Mouse (Mus musculus) G1E (cell line): Measurements from ENCODE around the gene Ppp2r1a. TPM values are rescaled to one million over a fixed set of nuclear protein-coding genes. Genes with fewer than 3 reads are reported as not detected.

ENCODE experiments used
- ATAC-seq: 2 replicates; pipeline ENCODE4 v1.8.0; 2016; ENCODE audit warnings: mild to moderate bottlenecking; ENCODE audit not compliant: insufficient number of reproducible peaks, poor library complexity, low FRiP score, severe bottlenecking; ENCODE audit errors: extremely low read depth
- DNase-seq: peaks from one replicate; pipeline ENCODE4 v3.0.0; 2012; ENCODE audit warnings: low spot score
- H3K27me3 ChIP-seq: 2 replicates; pipeline ENCODE4 v1.6.1; 2012; ENCODE audit warnings: mild to moderate bottlenecking, low read length, inconsistent platforms; ENCODE audit not compliant: insufficient read depth
- H3K36me3 ChIP-seq: replicated peaks from 2 replicates; pipeline ENCODE3; 2012; ENCODE audit warnings: mild to moderate bottlenecking, inconsistent platforms
- H3K4me1 ChIP-seq: 2 replicates; pipeline ENCODE4 v1.6.1; 2012; ENCODE audit warnings: low read depth, low read length, inconsistent platforms, mixed read lengths; ENCODE audit not compliant: insufficient read depth
- H3K4me3 ChIP-seq: 2 replicates; pipeline ENCODE4 v1.5.1; 2012; ENCODE audit warnings: low read depth, mild to moderate bottlenecking, inconsistent platforms, low read length, moderate library complexity, mixed read lengths
- H3K9me3 ChIP-seq: replicated peaks from 2 replicates; pipeline ENCODE4 v1.6.1; 2012; ENCODE audit warnings: inconsistent platforms
- CTCF ChIP-seq: IDR thresholded peaks from 2 replicates; pipeline ENCODE4 v1.5.1; 2012; ENCODE audit warnings: low read depth, low read length, inconsistent platforms, mixed read lengths
- GATA1 ChIP-seq: IDR thresholded peaks from 2 replicates; pipeline ENCODE4 v1.6.1; 2012; ENCODE audit warnings: borderline replicate concordance, low read length, inconsistent platforms, mixed read lengths
- GATA2 ChIP-seq: IDR thresholded peaks from 2 replicates; pipeline ENCODE4 v1.6.1; 2012; ENCODE audit warnings: low read depth, low read length, inconsistent platforms, borderline replicate concordance
- POLR2AphosphoS5 ChIP-seq: IDR thresholded peaks from 2 replicates; pipeline ENCODE4 v1.6.1; 2012; ENCODE audit warnings: low read depth, low read length, inconsistent platforms; ENCODE audit not compliant: insufficient replicate concordance
- TAL1 ChIP-seq: conservative IDR thresholded peaks from 2 replicates; pipeline ENCODE4 v1.6.1; 2012; ENCODE audit warnings: low read depth, low read length, inconsistent platforms, mixed read lengths
- polyA plus RNA-seq: library from polyadenylated mRNA; stranded (reverse); fragments of >175 nt; gene quantifications from 2 replicates; pipeline ENCODE4 v1.2.3, GENCODE M21; 2012
- total RNA-seq, 2 experiments: library from RNA; stranded (forward) in 1 of 2; stranded (reverse) in 1 of 2; fragments of 200-1000 nt in 1 of 2; fragments of >200 nt in 1 of 2; fragmentation: Nextera tagmentation in 1 of 2; gene quantifications; 2 replicates each; pipeline ENCODE4 v1.2.3; 2014 to 2017

The Ppp2r1a gene
- total and polyA plus RNA-seq, 3 experiments = 145 to 472 (median 224) TPM

- no peak overlapping the region for H3K4me3 ChIP-seq
Measured at GRCm38 (mm10) chr17:20960386-20960785, 15.3 kb downstream of the Ppp2r1a start.

GRCm38 (mm10) chr17:20965421-20965820 is 20.3 kb downstream of the Ppp2r1a start:
- Histone ChIP-seq H3K9me3 (no peaks in the 10 kb centered on the region), H3K4me3 (no peak overlapping the region), H3K36me3 (peaks cover 92% of the 10 kb centered on the region), H3K4me1 (no peaks in the 10 kb centered on the region), H3K27me3 (no peaks in the 10 kb centered on the region)
- TF ChIP-seq GATA2 (no peak), GATA1 (no peak)
- ATAC-seq = no peak
- no peak for DNase-seq

More at GRCm38 (mm10) chr17:20960386-20960785, 15.3 kb downstream of the Ppp2r1a start:
- Histone ChIP-seq H3K9me3 (no peaks in the 10 kb centered on the region), H3K4me1 (no peaks in the 10 kb centered on the region), H3K36me3 (peaks cover 100% of the 10 kb centered on the region), H3K27me3 (no peaks in the 10 kb centered on the region)
- ATAC-seq = no peak
- no peak for DNase-seq
- TF ChIP-seq GATA1 = no peak
- TF ChIP-seq CTCF = no peak

DNA sequence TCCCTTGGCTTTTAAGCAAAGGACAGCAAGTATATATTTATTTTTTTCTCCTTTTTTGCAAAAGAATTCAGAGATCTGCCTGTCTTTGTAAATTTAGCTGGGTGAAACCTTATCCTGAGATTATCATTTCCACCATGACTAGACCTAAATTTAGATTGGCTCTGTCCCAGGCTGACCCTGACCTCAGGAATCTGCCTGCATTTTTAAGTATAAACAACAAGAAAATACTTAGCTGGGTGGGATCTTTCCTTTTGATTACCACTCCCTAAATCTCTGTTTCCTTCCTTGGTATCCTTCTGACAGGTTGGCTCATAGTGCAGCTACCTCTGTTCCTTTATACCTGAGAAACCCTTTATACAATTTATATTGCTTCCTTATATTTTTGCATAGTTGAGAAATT is 21.6 kb downstream of the Ppp2r1a start:
- DNase-seq = no peak
- no peak for ATAC-seq
- H3K36me3 ChIP-seq = peaks cover 80% of the 10 kb centered on the region

DNA sequence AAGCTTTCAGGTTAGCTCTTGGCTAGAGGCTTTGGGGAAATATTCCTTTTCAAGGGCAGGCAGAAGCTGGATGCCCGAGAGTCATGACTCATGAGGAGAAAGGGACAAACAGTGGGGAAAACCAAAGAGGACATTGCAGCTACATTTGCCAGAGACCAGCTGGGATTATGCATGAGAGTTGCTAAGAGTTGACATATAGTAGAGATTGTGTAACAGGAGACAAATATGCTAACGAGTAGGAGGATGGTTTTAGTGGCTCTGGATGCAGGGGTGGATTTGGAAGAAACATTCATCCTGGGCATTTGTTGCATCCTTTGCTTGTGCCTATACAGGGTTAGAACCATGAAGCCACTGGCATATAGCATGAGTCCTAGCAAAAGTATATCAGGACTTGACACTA is 48.6 kb downstream of the Ppp2r1a start:
- no peak for TF ChIP-seq GATA2
- TF ChIP-seq CTCF = no peak
- TF ChIP-seq GATA1 = no peak
- TF ChIP-seq TAL1 = no peak
- TF ChIP-seq POLR2AphosphoS5 = no peak

More for the DNA sequence above, 21.6 kb downstream of the Ppp2r1a start:
- Histone ChIP-seq H3K4me1 (no peaks in the 10 kb centered on the region), H3K27me3 (no peaks in the 10 kb centered on the region), H3K9me3 (no peaks in the 10 kb centered on the region), H3K4me3 (no peak overlapping the region)
- no peak for TF ChIP-seq TAL1
- TF ChIP-seq GATA1 = no peak
- no peak for TF ChIP-seq POLR2AphosphoS5
- no peak for TF ChIP-seq GATA2
- no peak for TF ChIP-seq CTCF

GRCm38 (mm10) chr17:20996364-20996763 is 51.3 kb downstream of the Ppp2r1a start, which contains the start of gene Vmn1r233:
Gene Vmn1r233, minus strand, starts transcription at chr17:20996464.
- Histone ChIP-seq H3K4me1 (no peaks in the 10 kb centered on the region), H3K27me3 (peaks cover 3% of the 10 kb centered on the region; the same call in 1 of the 2 replicates), H3K36me3 (no peaks in the 10 kb centered on the region), H3K4me3 (no peak within 1 kb of the TSS), H3K9me3 (no peaks in the 10 kb centered on the region)
- ATAC-seq (no peak), DNase-seq (no peak)
- TF ChIP-seq TAL1 (no peak), GATA1 (no peak), CTCF (no peak), GATA2 (no peak), POLR2AphosphoS5 (no peak)

More for the DNA sequence above, 48.6 kb downstream of the Ppp2r1a start:
- ATAC-seq = no peak
- peaks cover 3% of the 10 kb centered on the region; the same call in 1 of the 2 replicates for H3K27me3 ChIP-seq
- H3K4me3 ChIP-seq = no peak overlapping the region
- no peaks in the 10 kb centered on the region for H3K4me1 ChIP-seq
- no peaks in the 10 kb centered on the region for H3K36me3 ChIP-seq
- DNase-seq = no peak
- no peaks in the 10 kb centered on the region for H3K9me3 ChIP-seq

- ATAC-seq (peak; percentile 98), DNase-seq (peak; percentile 51)
- no peak for TF ChIP-seq GATA2
- no peak for TF ChIP-seq TAL1
- no peak for TF ChIP-seq POLR2AphosphoS5
- TF ChIP-seq CTCF = no peak
- TF ChIP-seq GATA1 = no peak
- peaks cover 26% of the 10 kb centered on the region for H3K4me1 ChIP-seq
- H3K4me3 ChIP-seq = peak within 1 kb of the TSS; percentile 85
- no peaks in the 10 kb centered on the region for H3K27me3 ChIP-seq
- peaks cover 29% of the 10 kb centered on the region for H3K36me3 ChIP-seq
- H3K9me3 ChIP-seq = no peaks in the 10 kb centered on the region
Measured at GRCm38 (mm10) chr17:21008382-21009331, 63.5 kb downstream of the Ppp2r1a start, which contains the start of gene Zfp160. Gene Zfp160, plus strand, starts transcription at chr17:21008903.
